Mouse (Mus musculus) macrophage (primary cell): ENCODE measurements around the gene Xcr1. TPM values are rescaled to one million over a fixed set of nuclear protein-coding genes. Genes with fewer than 3 reads are reported as not detected.

Experiments
- polyA plus RNA-seq: library from polyadenylated mRNA; stranded (reverse); fragments of 250-400 nt; gene quantifications from 3 replicates; pipeline ENCODE4 v1.2.4, GENCODE M21; 2018; ENCODE audit warnings: inconsistent platforms

Gene Xcr1
- polyA plus RNA-seq, 1 experiment from 2014 or later = 0.06 TPM

Other genes with a start within 250 kb of the Xcr1 start
- gene Slc6a20b, start 229.5 kb downstream of the Xcr1 start, polyA plus RNA-seq = 0.13 TPM in 1 of 3 replicates, not detected in the others
- gene Ccr9, start 183.6 kb downstream of the Xcr1 start, polyA plus RNA-seq = 0.30 to 1.2 TPM (median 0.32 TPM) in 3 replicates
- gene Slc6a20a, start 183.1 kb downstream of the Xcr1 start, polyA plus RNA-seq = 0.03 TPM in 1 of 3 replicates, not detected in the others
- gene Lztfl1, start 144.3 kb downstream of the Xcr1 start, polyA plus RNA-seq = 9.3 to 35.1 TPM (median 12.2 TPM) in 3 replicates
- 0.09 TPM in 1 of 3 replicates, not detected in the others for gene Cxcr6, start 55.6 kb downstream of the Xcr1 start, polyA plus RNA-seq
- gene Fyco1, start 10.1 kb downstream of the Xcr1 start, polyA plus RNA-seq = 10.0 to 13.5 TPM (median 12.8 TPM) in 3 replicates
- 22.8 to 148 TPM (median 64.7 TPM) in 3 replicates for gene Ccr1, start 106.7 kb upstream of the Xcr1 start, polyA plus RNA-seq
- 0.27 to 1.4 TPM (median 1.0 TPM) in 3 replicates for gene Ccr1l1, start 116.4 kb upstream of the Xcr1 start, polyA plus RNA-seq
- gene Ccr3, start 159.9 kb upstream of the Xcr1 start, polyA plus RNA-seq = 4.1 to 30.2 TPM (median 6.8 TPM) in 3 replicates
- gene Ccr2, start 239.9 kb upstream of the Xcr1 start, polyA plus RNA-seq = 12.0 to 16.3 TPM (median 12.9 TPM) in 3 replicates